Mouse (Mus musculus) right cerebral cortex, adult 18-20 months (tissue): ENCODE measurements around the gene Smr3a.

ENCODE experiments used
- DNase-seq: peaks from one replicate; pipeline ENCODE4 v3.0.0; 2022; ENCODE audit warnings: mixed read lengths

The Smr3a gene

GRCm38 (mm10) chr5:88002249-88002648 lies at the start of gene Smr3a:
Gene Smr3a (plus strand): TSS chr5:88002549.
- DNase-seq = no peak

GRCm38 (mm10) chr5:87969201-87969600 lies 33.1 kb upstream of the Smr3a start, which contains the start of the genes 2310003L06Rik and Gm28434:
Gene 2310003L06Rik (plus strand): TSS chr5:87969459.
Gene Gm28434 (plus strand): TSS chr5:87969517.
- no peak for DNase-seq

- no peak for DNase-seq
Observed at GRCm38 (mm10) chr5:87979139-87979538, 23.2 kb upstream of the Smr3a start, which contains the start of gene Cabs1. Gene Cabs1 (plus strand): TSS chr5:87979439.

- no peak for DNase-seq
Observed at GRCm38 (mm10) chr5:87982468-87983214, 19.7 kb upstream of the Smr3a start.

GRCm38 (mm10) chr5:88005241-88005640 lies 2.9 kb downstream of the Smr3a start:
- DNase-seq = no peak
